Mouse (Mus musculus) embryonic facial prominence, embryonic 12.5 days (tissue): ENCODE data around the gene Adgre5. TPM values are rescaled to one million over a fixed set of nuclear protein-coding genes. Genes with fewer than 3 reads are reported as not detected.

Source experiments
- ATAC-seq: fragments of 200-750 bp; cut with Nextera tagmentation; 2 replicates; pipeline ENCODE4 v1.8.0; 2017; ENCODE audit not compliant: insufficient number of reproducible peaks, insufficient read depth, low FRiP score, low TSS enrichment
- H3K27ac ChIP-seq: fragments of 300-500 bp; sonication (generic); 2 replicates; pipeline ENCODE4 v1.5.1; 2016; ENCODE audit warnings: mild to moderate bottlenecking
- H3K27me3 ChIP-seq: fragments of 300-500 bp; sonication (generic); 2 replicates; pipeline ENCODE4 v1.6.1; 2016; ENCODE audit warnings: mild to moderate bottlenecking, moderate library complexity
- H3K36me3 ChIP-seq: fragments of 300-500 bp; sonication (generic); 2 replicates; pipeline ENCODE4 v1.6.1; 2016; ENCODE audit warnings: mild to moderate bottlenecking
- H3K4me1 ChIP-seq: fragments of 300-500 bp; sonication (generic); 2 replicates; pipeline ENCODE4 v1.6.1; 2016
- H3K4me2 ChIP-seq: fragments of 300-500 bp; sonication (generic); replicated peaks from 2 replicates; pipeline ENCODE4 v1.6.1; 2016; ENCODE audit warnings: mild to moderate bottlenecking, moderate library complexity
- H3K4me3 ChIP-seq: fragments of 300-500 bp; sonication (generic); 2 replicates; pipeline ENCODE4 v1.5.1; 2016; ENCODE audit warnings: mild to moderate bottlenecking
- H3K9ac ChIP-seq: fragments of 300-500 bp; sonication (generic); 2 replicates; pipeline ENCODE4 v1.6.1; 2016; ENCODE audit warnings: mild to moderate bottlenecking, moderate library complexity
- H3K9me3 ChIP-seq: fragments of 300-500 bp; sonication (generic); 2 replicates; pipeline ENCODE4 v1.6.1; 2016; ENCODE audit warnings: mild to moderate bottlenecking, moderate library complexity
- WGBS: fragments of 180-500 bp; shearing (Covaris S2); methylation state at CpG from one replicate; pipeline ENCODE4 v1.1.7; 2016; 5-methylcytosine and 5-hydroxymethylcytosine counted together
- polyA plus RNA-seq: library from polyadenylated mRNA; unstranded; fragments of >200 nt; fragmentation: Nextera tagmentation; extraction: Ambion mirVana; gene quantifications from 2 replicates; pipeline ENCODE4 v1.2.1, GENCODE M21; 2016

Gene Adgre5
- polyA plus RNA-seq, 1 experiment from 2014 or later: 26.0 TPM

DNA sequence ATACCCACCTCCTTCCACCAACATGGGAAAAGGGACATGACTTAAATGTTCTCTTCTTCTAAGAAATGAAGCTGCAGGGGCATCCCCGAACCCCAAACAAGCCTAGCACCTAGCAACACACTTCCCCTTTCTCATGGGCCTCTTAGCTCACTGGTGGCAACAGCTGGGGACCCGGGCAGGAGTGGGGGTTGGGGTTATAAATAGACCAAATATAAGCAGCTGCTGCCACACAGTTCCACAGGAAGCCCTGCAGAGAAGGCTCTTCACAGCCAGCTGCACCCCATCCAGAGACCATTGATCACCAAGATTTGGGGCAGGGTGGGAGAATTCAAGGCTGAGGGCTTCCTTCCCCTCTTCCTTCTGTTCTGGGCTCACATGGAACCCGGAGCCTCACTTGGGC is 7.6 kb upstream of the Adgre5 start:
- Histone ChIP-seq H3K9ac (no peak overlapping the region), H3K27ac (no peak overlapping the region), H3K27me3 (peaks cover 16% of the 10 kb centered on the region), H3K36me3 (no peaks in the 10 kb centered on the region), H3K9me3 (no peaks in the 10 kb centered on the region), H3K4me3 (no peak overlapping the region), H3K4me2 (no peak overlapping the region), H3K4me1 (peaks cover 12% of the 10 kb centered on the region; the same call in 1 of the 2 replicates)
- ATAC-seq: peak; percentile 52; the same call in 1 of the 2 replicates
- 61% methylated on average over 3 of the region's 3 CpGs for WGBS

DNA sequence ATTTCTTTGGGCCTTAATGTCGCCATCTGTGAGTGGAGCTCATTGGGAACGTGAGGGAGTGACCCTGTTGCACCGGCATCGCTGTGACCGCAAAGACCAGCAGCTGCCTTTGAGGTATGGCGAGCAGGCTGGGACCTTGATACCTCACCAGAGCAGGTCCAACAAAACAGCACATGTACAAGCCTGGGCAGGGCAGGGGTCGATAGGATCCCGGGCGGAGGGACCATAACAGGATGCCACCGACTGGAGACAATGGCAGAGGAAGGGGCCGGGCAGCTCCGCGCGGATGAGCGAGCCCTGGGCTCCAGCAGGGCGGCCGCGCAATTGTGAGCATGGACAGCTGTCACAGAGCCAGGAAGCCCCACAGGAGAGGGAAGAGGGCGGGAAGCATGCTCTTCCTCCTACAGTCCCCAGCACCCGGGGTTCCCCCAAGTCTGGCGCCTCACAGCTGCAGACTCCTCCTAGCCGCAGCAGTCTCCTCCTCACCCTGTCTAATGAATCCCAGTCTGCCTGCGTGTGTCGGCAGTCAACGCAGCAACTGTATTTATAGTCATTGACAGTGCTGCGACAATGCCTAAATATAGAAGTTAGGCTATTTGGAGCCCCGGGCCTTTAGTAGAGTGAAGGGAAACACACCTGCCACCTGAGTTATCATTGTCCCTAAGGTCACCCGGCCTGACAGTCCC is 6.7 kb upstream of the Adgre5 start:
- ATAC-seq: peak; percentile 78
- Histone ChIP-seq H3K27ac (peak overlapping the region; percentile 14; the same call in 1 of the 2 replicates), H3K9ac (peak overlapping the region; percentile 54), H3K4me2 (peak overlapping the region; percentile 67), H3K4me3 (peak overlapping the region; percentile 33), H3K27me3 (peaks cover 18% of the 10 kb centered on the region), H3K9me3 (no peaks in the 10 kb centered on the region), H3K36me3 (no peaks in the 10 kb centered on the region), H3K4me1 (peaks cover 12% of the 10 kb centered on the region; the same call in 1 of the 2 replicates)
- WGBS: 2% methylated on average over 28 of the region's 28 CpGs

DNA sequence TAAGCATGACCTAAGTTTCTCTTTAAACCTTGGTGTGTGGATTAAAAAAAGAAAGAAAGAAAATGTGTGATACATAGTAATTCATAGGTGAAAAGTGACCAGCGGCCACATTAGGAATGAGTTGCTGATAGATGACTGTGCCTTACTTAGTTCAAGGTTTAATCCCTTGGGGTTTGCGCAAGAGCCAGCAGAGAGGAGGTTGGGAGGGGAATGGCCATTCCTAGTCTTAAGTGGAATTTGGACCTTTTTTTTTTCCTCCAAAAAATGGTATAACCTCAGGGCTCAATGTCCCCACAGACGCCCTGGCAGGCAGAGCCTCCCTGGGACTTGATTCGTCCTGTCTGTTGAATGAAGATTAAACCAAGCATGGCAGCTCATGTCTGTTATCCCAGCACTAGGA is 2.9 kb upstream of the Adgre5 start:
- Histone ChIP-seq H3K4me2 (no peak overlapping the region), H3K4me1 (peaks cover 30% of the 10 kb centered on the region), H3K9me3 (no peaks in the 10 kb centered on the region), H3K27ac (no peak overlapping the region), H3K27me3 (peaks cover 25% of the 10 kb centered on the region), H3K9ac (no peak overlapping the region), H3K36me3 (no peaks in the 10 kb centered on the region), H3K4me3 (no peak overlapping the region)
- ATAC-seq: no peak
- WGBS: 75% methylated on average over 4 of the region's 4 CpGs

DNA sequence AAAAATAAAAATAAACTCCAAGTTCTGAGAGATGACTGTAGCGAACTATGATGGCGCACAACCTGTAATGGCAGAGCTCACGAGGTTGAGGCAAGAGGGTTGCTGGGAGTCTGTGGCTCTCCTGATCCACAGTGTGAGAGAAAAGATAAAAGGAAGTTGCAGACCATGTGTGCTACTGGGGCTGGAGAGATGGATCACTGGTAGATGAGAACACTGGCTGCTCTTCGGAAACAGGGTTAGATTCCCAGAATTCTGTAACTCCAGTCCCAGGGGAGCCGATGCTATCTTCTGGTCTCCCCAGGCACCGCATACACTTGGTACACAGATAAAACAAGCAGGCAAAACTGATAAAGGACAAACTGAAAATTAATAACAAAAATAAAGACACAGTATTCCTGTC is 1.8 kb upstream of the Adgre5 start:
- H3K27ac ChIP-seq: no peak overlapping the region
- no peak overlapping the region for H3K9ac ChIP-seq
- H3K36me3 ChIP-seq: no peaks in the 10 kb centered on the region
- no peak overlapping the region for H3K4me2 ChIP-seq
- no peak for ATAC-seq
- H3K27me3 ChIP-seq: peaks cover 15% of the 10 kb centered on the region
- H3K9me3 ChIP-seq: no peaks in the 10 kb centered on the region
- peaks cover 34% of the 10 kb centered on the region for H3K4me1 ChIP-seq
- H3K4me3 ChIP-seq: no peak overlapping the region
- WGBS: 94% methylated on average over 6 of the region's 6 CpGs

DNA sequence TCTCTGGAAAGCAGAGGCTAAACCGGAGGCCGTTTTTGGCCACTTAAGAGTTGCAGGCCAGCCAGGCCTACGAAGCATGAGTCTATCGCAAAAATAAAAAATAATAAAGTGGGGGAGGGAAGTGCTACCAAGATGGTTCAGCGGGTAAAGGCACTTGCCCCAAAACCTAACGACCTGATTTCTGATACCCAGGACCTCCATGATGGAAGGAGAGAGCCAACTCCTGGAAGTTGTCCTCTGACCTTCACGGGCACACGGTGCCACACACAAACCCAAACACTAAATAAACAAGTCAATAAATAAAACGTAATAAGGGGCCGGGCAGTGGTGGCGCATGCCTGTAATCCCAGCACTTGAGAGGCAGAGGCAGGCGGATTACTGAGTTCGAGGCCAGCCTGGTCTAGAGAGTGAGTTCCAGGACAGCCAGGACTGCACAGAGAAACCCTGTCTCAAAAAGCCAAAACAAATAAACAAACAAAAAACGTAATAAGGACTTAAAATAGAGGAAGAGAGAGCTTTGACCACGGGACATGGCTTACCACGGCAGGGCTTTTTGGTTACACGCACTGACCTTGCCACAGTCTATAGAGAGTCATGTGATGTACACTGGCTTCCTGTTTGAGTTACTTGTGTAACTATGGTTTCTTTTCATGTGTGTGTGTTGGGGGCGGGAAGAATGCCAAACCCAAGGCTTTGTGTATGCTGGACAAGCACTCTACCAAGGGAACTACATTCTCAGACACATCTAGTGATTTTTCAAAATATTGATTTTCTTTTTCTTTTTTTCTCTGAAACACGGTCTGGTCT is 926 bp upstream of the Adgre5 start:
- Histone ChIP-seq H3K27me3 (0 out of 2 replicates have a peak, but pooled peaks cover 9% of the 10 kb centered on the region), H3K4me2 (peak overlapping the region; percentile 77), H3K4me3 (no peak overlapping the region), H3K27ac (0 out of 2 replicates have a peak overlapping the region, but pooled peaks have one; percentile 12), H3K4me1 (peaks cover 33% of the 10 kb centered on the region), H3K36me3 (no peaks in the 10 kb centered on the region), H3K9me3 (no peaks in the 10 kb centered on the region), H3K9ac (no peak overlapping the region)
- ATAC-seq: no peak
- WGBS: 76% methylated on average over 19 of the region's 19 CpGs

DNA sequence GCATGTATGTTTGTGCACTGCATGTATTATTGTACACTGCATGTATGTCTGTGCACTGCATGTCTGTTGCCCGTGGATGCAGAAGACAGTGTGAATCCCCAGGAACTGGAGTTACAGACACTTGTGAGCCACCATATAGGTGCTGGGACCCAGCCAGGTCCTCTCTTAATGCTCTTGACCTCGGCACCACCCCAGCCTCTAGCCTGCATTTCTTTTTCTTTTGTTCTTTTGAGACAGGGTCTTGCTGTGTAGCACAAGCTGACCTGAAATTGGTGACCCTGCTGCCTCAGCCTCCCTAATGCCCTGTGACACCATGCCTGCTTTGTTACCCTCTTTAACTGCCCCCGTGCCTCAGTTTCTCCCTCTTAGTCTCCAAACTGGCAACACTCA is 545 bp downstream of the Adgre5 start:
- ATAC-seq: no peak
- Histone ChIP-seq H3K4me1 (peaks cover 33% of the 10 kb centered on the region), H3K9ac (peak overlapping the region; percentile 61), H3K4me2 (peak overlapping the region; percentile 77), H3K4me3 (peak overlapping the region; percentile 47), H3K9me3 (no peaks in the 10 kb centered on the region), H3K27ac (no peak overlapping the region), H3K27me3 (0 out of 2 replicates have a peak, but pooled peaks cover 9% of the 10 kb centered on the region), H3K36me3 (no peaks in the 10 kb centered on the region)
- 15% methylated on average over 3 of the region's 3 CpGs for WGBS

DNA sequence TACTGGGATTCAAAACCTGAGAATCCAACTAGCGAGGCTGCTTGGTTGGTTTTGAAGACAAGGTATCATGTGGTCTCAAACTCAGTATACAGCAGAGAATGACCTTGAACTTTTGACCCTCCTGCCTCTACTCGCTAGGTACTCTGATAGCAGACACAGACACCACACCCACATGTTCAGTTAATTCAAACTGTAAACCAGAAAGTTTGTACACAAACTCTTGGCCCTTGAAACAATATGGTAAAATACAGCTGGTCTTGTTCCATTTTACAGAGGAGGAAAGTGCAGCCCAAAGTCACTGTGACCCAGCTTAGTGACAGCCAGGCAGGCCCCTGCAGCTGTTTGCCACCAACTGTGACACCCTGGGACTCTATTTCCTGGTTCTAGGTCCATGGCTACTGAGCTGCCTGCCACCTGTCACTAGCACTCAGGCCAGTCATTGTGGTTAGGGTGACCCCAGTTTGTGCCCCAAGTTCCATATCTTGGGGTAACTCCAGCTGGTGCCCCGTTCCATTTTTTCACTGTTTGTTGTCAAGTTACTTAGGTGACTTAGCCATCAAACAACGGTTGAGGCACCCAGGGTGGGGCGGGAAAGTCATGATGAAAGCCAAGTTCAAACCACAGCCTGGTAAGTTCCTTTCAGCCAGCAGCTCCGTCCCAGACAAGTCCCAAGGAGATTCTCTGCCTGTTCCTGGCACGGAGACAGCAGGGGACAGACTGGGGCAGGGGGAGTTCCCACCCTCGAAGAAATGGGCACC is 1.2 kb downstream of the Adgre5 start:
- ATAC-seq: no peak
- Histone ChIP-seq H3K4me3 (peak overlapping the region; percentile 47; the same call in 1 of the 2 replicates), H3K27me3 (0 out of 2 replicates have a peak, but pooled peaks cover 9% of the 10 kb centered on the region), H3K4me2 (peak overlapping the region; percentile 77), H3K27ac (peak overlapping the region; percentile 80), H3K36me3 (no peaks in the 10 kb centered on the region), H3K4me1 (peaks cover 33% of the 10 kb centered on the region), H3K9ac (no peak overlapping the region), H3K9me3 (no peaks in the 10 kb centered on the region)
- 36% methylated on average over 8 of the region's 8 CpGs for WGBS

DNA sequence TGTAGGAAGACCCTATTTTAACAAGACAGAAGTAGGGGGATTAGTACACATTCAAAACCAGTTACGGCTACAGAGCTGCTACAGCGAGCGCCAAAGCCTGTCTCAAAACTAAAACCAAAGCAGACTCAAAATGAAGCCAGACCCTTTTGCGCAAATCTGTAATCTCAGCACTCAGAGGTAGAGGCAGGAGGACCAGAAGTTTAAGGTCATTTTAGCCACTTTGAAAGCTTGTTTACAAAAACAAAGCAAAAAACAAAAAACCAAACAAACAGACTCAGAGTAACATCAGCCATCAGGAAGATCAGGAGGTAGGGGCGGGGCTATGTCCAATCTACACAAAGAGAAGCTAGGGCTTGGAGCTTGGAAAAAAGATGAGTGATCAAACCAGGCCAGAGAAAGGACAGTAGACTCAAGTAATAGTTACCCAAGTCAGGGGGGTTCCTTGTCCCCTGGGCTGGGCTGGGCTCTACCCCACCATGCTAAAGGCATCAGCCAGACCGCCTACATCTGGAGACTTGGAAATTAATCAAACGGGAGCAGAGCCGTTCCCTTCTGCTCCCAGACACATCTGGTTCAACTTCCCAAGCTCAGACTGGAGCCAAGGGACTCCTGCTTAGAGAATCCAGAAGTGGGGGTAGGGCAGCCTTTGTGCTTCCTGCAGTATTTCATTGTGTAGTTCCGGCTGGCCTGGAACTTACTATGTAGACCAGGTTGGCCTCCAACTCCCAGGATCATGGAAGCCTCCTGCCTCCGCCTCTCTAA is 2.0 kb downstream of the Adgre5 start:
- ATAC-seq: 0 out of 2 replicates have a peak, but pooled peaks have one; percentile 29
- WGBS: 53% methylated on average over 10 of the region's 10 CpGs
- Histone ChIP-seq H3K27ac (peak overlapping the region; percentile 80), H3K27me3 (0 out of 2 replicates have a peak, but pooled peaks cover 9% of the 10 kb centered on the region), H3K9me3 (no peaks in the 10 kb centered on the region), H3K4me2 (peak overlapping the region; percentile 77), H3K4me1 (peaks cover 33% of the 10 kb centered on the region), H3K9ac (no peak overlapping the region), H3K36me3 (no peaks in the 10 kb centered on the region), H3K4me3 (no peak overlapping the region)

DNA sequence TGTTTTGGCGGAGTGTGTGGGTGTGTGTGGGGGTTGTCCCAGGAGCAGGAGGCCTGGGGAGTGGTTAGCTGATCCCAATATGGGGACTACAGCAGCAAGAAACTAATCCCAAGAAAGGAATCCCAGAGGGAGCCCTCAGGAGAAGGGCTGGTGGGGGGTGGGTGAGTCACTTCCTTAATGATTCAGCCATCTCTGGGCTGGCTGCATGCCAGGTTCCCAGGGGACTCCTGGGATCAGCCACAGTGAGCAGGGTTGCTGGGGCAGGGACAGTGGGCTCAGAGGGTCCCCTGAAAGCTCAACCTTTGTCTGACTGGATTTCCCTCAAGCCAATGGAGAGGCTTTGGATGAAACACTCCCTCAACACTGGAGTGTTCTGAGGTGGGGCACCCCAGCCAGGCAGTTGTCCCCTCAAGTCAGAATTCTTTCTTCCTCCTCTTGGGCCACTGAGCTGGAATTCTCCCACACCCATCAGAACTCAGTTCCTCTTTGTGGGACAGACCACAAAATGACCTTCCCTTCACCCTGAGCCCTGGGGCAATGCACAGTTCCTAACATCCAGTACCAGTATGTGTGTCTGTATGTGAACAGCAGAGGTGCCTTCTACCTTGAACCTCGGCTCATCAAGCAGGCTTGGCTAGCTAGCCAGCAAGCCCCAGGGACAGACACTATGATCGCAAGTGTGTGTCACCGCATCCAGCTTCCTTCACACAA is 3.1 kb downstream of the Adgre5 start:
- H3K36me3 ChIP-seq: no peaks in the 10 kb centered on the region
- H3K4me2 ChIP-seq: no peak overlapping the region
- peaks cover 33% of the 10 kb centered on the region for H3K4me1 ChIP-seq
- H3K4me3 ChIP-seq: no peak overlapping the region
- H3K9me3 ChIP-seq: no peaks in the 10 kb centered on the region
- H3K27ac ChIP-seq: no peak overlapping the region; the same call in 1 of the 2 replicates
- no peak overlapping the region for H3K9ac ChIP-seq
- WGBS: 73% methylated on average over 4 of the region's 4 CpGs
- no peak for ATAC-seq
- 0 out of 2 replicates have a peak, but pooled peaks cover 9% of the 10 kb centered on the region for H3K27me3 ChIP-seq

DNA sequence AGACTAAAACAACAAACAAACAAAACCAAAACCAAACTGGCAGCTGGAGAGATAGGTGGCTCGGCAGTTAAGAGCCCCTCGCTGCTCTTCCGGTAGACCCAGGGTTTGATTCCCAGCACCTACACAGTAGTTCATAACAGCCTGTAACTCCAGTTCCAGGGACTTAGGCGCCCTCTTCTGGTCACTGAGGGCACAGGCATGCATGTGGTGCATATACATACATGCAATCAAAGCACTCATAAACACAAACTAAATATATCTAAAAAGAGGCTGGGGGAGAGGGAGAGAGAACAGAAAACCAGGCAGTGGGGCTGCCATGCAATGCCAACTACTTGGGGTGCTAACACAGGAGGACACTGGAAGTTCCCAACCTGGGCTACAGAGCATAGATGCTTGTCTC is 3.8 kb downstream of the Adgre5 start:
- 84% methylated on average over 4 of the region's 4 CpGs for WGBS
- no peak overlapping the region for H3K27ac ChIP-seq
- H3K4me2 ChIP-seq: no peak overlapping the region

More for the DNA sequence above, 3.8 kb downstream of the Adgre5 start:
- ATAC-seq: no peak
- Histone ChIP-seq H3K9ac (no peak overlapping the region), H3K9me3 (no peaks in the 10 kb centered on the region), H3K27me3 (0 out of 2 replicates have a peak, but pooled peaks cover 4% of the 10 kb centered on the region), H3K4me3 (no peak overlapping the region), H3K36me3 (no peaks in the 10 kb centered on the region), H3K4me1 (peaks cover 33% of the 10 kb centered on the region)
